In genomic region chr12:37646186-37646585, GRCm38 (mm10) we compare ENCODE assay signal across 17 mouse cellular contexts.
"Had no signal": no experiment of that assay in that cellular context is flagged by ENCODE, and none has a peak within 500 bp of the region (broad histone marks: within the 10 kb centered on the region; RNA-seq: fewer than 3 reads in every experiment).

No protein-coding gene starts in this region.

- H3K4me1 ChIP-seq: lung, embryonic 15.5 days; megakaryocyte, embryonic 14.5 days; midbrain, embryonic 13.5 days; neural tube, embryonic 12.5 days; stomach, embryonic 15.5 days had no signal

- DNase-seq: liver, postnatal 0 days; lung, adult 2 months; lung, postnatal 14 days; lung, postnatal 36 days; right cerebral cortex, postnatal 14 days; thymus, adult 2 months; thymus, postnatal 25 days; thymus, postnatal 4 days had no signal

- H3K4me3 ChIP-seq: lung, embryonic 15.5 days; megakaryocyte, embryonic 14.5 days; midbrain, embryonic 13.5 days; neural tube, embryonic 12.5 days; stomach, embryonic 15.5 days had no signal

- H3K9me3 ChIP-seq: lung, embryonic 15.5 days; megakaryocyte, embryonic 14.5 days; midbrain, embryonic 13.5 days; neural tube, embryonic 12.5 days; stomach, embryonic 15.5 days had no signal

- H3K27me3 ChIP-seq: lung, embryonic 15.5 days; megakaryocyte, embryonic 14.5 days; midbrain, embryonic 13.5 days; neural tube, embryonic 12.5 days; stomach, embryonic 15.5 days had no signal

- H3K9ac ChIP-seq: liver, postnatal 0 days; lung, embryonic 15.5 days; midbrain, embryonic 13.5 days; neural tube, embryonic 12.5 days; stomach, embryonic 15.5 days had no signal

- H3K27ac ChIP-seq: lung, embryonic 15.5 days; macrophage; midbrain, embryonic 13.5 days; neural tube, embryonic 12.5 days; stomach, embryonic 15.5 days; stomach, postnatal 0 days had no signal

- H3K36me3 ChIP-seq: lung, embryonic 15.5 days; midbrain, embryonic 13.5 days; neural tube, embryonic 12.5 days; stomach, embryonic 15.5 days had no signal

- ATAC-seq: liver, postnatal 0 days; lung, postnatal 0 days; midbrain, embryonic 13.5 days had no signal

- H3K4me2 ChIP-seq: lung, embryonic 15.5 days; midbrain, embryonic 11.5 days; midbrain, embryonic 13.5 days; neural tube, embryonic 12.5 days; stomach, embryonic 15.5 days had no signal
